Mouse (Mus musculus) intestine, embryonic 16.5 days (tissue): ENCODE data around the gene Pard3b. TPM values are rescaled to one million over a fixed set of nuclear protein-coding genes. Genes with fewer than 3 reads are reported as not detected.
A peak's percentile ranks its signal among the peaks of the same experiment; 100 is the strongest.

ENCODE experiments used
- ATAC-seq: fragments of 200-750 bp; cut with Nextera tagmentation; 2 replicates; pipeline ENCODE4 v1.8.0; 2017; ENCODE audit warnings: moderate TSS enrichment, moderate library complexity
- H3K27ac ChIP-seq: fragments of 300-500 bp; sonication (generic); 2 replicates; pipeline ENCODE4 v1.5.1; 2014; ENCODE audit warnings: mild to moderate bottlenecking, low read length
- H3K27me3 ChIP-seq: fragments of 300-500 bp; sonication (generic); replicated peaks from 2 replicates; pipeline ENCODE4 v1.6.1; 2014; ENCODE audit warnings: low read length, control low read depth, mixed read lengths; ENCODE audit not compliant: control insufficient read depth, insufficient read depth
- H3K36me3 ChIP-seq: fragments of 300-500 bp; sonication (generic); 2 replicates; pipeline ENCODE4 v1.6.1; 2014; ENCODE audit warnings: low read length, control low read depth; ENCODE audit not compliant: control insufficient read depth, insufficient read depth
- H3K4me1 ChIP-seq: fragments of 300-500 bp; sonication (generic); 2 replicates; pipeline ENCODE4 v1.6.1; 2014; ENCODE audit warnings: low read length, control low read depth, mixed read lengths; ENCODE audit not compliant: control insufficient read depth, insufficient read depth
- H3K4me2 ChIP-seq: fragments of 300-500 bp; sonication (generic); 2 replicates; pipeline ENCODE4 v1.6.1; 2014; ENCODE audit warnings: low read depth, low read length, control low read depth
- H3K4me3 ChIP-seq: fragments of 300-500 bp; sonication (generic); 2 replicates; pipeline ENCODE4 v1.5.1; 2014; ENCODE audit warnings: mild to moderate bottlenecking, low read length
- H3K9ac ChIP-seq: fragments of 300-500 bp; sonication (generic); 2 replicates; pipeline ENCODE4 v1.6.1; 2014; ENCODE audit warnings: low read depth, low read length
- H3K9me3 ChIP-seq: fragments of 300-500 bp; sonication (generic); 2 replicates; pipeline ENCODE4 v1.6.1; 2016; ENCODE audit warnings: low read length, control low read depth; ENCODE audit not compliant: control insufficient read depth
- WGBS: fragments of 180-500 bp; shearing (Covaris S2); extraction: QIAGEN DNeasy Blood & Tissue Kit; methylation state at CpG from one replicate; pipeline ENCODE4 v1.1.7; 2014; 5-methylcytosine and 5-hydroxymethylcytosine counted together
- polyA plus RNA-seq: library from polyadenylated mRNA; unstranded; fragments of >200 nt; fragmentation: Nextera tagmentation; extraction: Ambion mirVana; gene quantifications from 2 replicates; pipeline ENCODE4 v1.2.1, GENCODE M21; 2015

Pard3b gene
- polyA plus RNA-seq, 1 experiment from 2014 or later = 22.3 TPM

DNA sequence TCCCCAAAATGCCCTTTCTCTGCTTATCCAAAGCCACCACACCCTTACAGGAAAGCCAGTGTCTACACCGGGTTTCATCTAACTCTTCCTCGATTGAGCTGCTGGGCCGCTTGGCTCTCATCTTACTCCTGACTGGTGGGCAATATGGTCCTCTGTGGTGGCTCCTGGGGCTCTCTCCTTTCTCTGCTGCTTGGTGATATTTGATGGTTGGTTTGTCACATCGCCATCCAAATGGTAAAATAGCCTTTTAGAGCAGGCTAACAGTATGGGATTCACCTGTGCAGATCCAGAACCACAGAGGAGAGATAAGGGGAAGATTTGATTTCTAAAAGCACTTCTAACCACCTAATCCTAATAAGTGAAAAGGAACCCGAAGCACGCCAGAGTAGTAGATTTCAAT lies 986.2 kb downstream of the Pard3b start:
- no peak overlapping the region for H3K4me3 ChIP-seq
- H3K9ac ChIP-seq = no peak overlapping the region
- 88% methylated on average over 6 of the region's 6 CpGs for WGBS
- no peaks in the 10 kb centered on the region for H3K4me1 ChIP-seq
- no peaks in the 10 kb centered on the region for H3K27me3 ChIP-seq
- H3K4me2 ChIP-seq = no peak overlapping the region
- H3K9me3 ChIP-seq = no peaks in the 10 kb centered on the region
- no peak overlapping the region for H3K27ac ChIP-seq
- no peaks in the 10 kb centered on the region for H3K36me3 ChIP-seq
- no peak for ATAC-seq

DNA sequence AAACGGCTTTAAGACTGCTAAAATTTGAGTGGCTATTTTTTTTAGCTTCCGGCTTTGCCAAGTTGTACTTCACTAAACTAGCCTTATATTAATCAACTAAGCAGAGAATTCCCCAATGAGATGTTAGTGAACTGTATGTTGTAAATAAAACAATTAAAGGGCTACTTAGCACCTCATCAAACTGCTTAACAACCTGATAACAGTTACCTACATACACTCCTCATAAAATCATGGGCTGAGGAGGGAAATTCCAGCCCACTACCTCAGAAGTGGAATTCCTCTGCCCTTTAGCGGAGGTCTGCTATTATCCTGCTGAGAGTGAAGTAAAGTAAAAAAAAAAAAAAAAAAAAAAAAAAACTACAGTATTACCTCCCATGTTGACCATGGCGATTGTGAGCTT lies 986.7 kb downstream of the Pard3b start:
- Histone ChIP-seq H3K9ac (no peak overlapping the region), H3K27me3 (no peaks in the 10 kb centered on the region), H3K4me2 (no peak overlapping the region), H3K36me3 (no peaks in the 10 kb centered on the region), H3K9me3 (no peaks in the 10 kb centered on the region), H3K4me3 (no peak overlapping the region), H3K4me1 (0 out of 2 replicates have a peak, but pooled peaks cover 1% of the 10 kb centered on the region), H3K27ac (no peak overlapping the region)
- ATAC-seq = no peak
- 77% methylated on average over 4 of the region's 4 CpGs for WGBS

DNA sequence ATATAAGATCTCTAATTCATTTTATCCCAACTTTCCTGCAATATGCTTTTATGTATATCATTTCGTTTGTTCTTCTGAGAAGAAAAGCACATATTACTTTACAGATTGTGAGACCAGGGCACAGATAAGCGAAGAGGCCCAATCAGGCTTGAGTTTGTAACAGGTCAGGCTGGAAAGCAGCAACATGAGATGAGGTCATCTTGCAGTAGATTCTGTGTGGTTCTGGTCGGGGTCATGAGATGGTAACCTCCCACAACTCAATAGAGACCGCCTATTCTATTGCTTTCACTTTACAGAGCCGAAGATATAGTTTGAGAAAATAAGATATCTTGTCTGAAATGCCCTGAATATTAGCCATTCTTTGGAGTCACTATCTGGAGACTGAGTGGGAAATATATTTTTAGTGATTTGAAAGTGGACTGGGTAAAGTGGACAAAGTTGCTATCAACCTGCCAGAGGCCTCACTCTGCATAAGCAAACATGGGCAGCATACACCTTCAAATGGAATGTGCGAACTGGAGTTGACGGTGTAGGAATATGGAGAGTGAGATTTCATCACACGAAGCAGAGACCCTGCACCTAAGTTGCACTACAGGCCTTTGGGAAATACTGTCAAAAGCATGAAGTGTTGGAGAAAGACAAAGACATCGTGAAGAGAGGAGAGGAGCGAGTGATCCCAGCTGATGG lies 987.3 kb downstream of the Pard3b start:
- H3K27ac ChIP-seq = no peak overlapping the region
- H3K4me3 ChIP-seq = no peak overlapping the region
- no peak overlapping the region for H3K4me2 ChIP-seq
- no peak overlapping the region for H3K9ac ChIP-seq
- no peaks in the 10 kb centered on the region for H3K9me3 ChIP-seq
- no peaks in the 10 kb centered on the region for H3K27me3 ChIP-seq
- ATAC-seq = peak; percentile 55; the same call in 1 of the 2 replicates
- H3K36me3 ChIP-seq = no peaks in the 10 kb centered on the region
- H3K4me1 ChIP-seq = 0 out of 2 replicates have a peak, but pooled peaks cover 2% of the 10 kb centered on the region
- 66% methylated on average over 10 of the region's 10 CpGs for WGBS

DNA sequence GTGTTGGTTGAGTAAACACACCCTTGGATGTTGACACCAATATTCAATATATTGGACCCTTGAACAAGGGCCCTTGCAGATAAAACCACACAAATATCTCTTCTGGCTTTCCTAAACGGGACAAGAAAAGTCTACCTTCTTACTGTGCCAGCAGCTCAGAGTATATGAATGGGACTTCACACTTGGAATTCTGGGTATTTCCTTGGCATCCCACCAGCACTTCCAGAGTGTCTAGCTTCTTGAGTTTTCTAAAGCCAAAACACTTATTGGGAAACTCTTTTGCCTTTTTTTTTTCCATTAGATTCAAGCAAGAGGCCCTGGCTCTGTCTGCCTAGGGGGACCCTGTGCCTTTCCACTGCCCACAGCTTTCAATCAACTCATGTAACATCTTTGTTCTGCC lies 991.3 kb downstream of the Pard3b start:
- 0 out of 2 replicates have a peak, but pooled peaks cover 2% of the 10 kb centered on the region for H3K4me1 ChIP-seq
- no peak for ATAC-seq
- H3K4me2 ChIP-seq = no peak overlapping the region
- no peak overlapping the region for H3K9ac ChIP-seq
- H3K9me3 ChIP-seq = no peaks in the 10 kb centered on the region
- WGBS = 54% methylated on average over 1 of the region's 1 CpGs
- H3K36me3 ChIP-seq = no peaks in the 10 kb centered on the region
- H3K27me3 ChIP-seq = no peaks in the 10 kb centered on the region
- H3K4me3 ChIP-seq = no peak overlapping the region
- no peak overlapping the region for H3K27ac ChIP-seq

DNA sequence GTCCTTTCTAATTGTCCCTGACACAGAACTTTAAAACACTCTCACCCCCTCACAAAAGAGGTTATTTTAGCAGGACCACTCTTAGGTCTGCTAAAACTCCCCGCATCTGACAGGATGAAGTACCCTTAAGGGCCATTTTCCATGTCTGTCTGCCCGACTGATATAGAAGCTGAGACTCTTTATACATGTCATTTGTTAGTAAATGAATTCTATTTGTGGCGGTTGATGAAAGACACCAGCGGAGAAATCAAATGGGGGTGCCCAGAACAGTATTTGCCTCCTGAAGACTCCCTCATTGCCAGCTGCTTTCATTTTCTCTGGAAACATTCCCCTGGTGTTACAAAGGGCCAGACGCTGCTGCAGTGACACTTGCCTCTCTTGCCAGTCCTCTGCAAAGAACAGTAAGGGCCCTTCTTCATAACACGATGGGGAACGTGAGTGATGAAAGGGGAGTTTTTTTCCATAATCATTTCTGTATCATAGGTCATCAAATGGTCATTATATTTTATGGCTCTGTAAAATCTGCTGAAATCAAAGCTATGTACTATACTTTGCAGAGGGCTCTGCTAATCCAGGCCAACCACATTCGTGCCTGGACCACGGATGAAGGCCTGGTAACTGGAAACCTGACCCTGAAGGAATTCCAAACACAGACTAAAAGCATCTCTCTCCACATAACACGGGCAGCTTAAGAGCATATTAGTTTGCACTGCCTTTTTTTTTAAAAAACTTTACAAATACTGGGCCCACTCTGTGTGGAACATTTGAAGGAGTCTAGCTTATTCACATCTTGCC lies 993.1 kb downstream of the Pard3b start:
- Histone ChIP-seq H3K4me2 (no peak overlapping the region), H3K27me3 (no peaks in the 10 kb centered on the region), H3K9ac (no peak overlapping the region), H3K4me1 (peaks cover 6% of the 10 kb centered on the region; the same call in 1 of the 2 replicates), H3K9me3 (no peaks in the 10 kb centered on the region), H3K27ac (no peak overlapping the region), H3K4me3 (no peak overlapping the region), H3K36me3 (no peaks in the 10 kb centered on the region)
- ATAC-seq = no peak
- WGBS = 56% methylated on average over 10 of the region's 10 CpGs

DNA sequence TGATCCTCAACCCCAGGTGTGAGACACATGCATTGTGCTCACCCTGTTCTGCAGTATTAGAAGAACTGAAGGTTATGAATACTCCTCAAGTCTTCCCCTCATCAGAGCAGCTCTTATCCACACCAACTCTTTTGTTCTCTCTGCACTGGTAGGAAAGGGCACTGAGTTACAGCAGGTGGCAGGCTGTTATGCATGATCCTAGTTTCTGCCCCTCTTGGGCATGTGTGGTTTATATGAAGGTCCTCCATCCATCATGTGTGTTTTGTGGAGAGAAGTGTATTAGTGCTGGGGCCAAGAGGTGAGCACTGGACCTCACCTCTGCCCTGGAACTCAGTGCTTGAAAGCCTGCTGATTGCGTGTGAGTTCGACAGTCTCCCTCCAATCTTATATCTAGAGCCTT lies 994.3 kb downstream of the Pard3b start:
- H3K4me3 ChIP-seq = no peak overlapping the region
- 76% methylated on average over 2 of the region's 2 CpGs for WGBS
- H3K4me1 ChIP-seq = peaks cover 13% of the 10 kb centered on the region; the same call in 1 of the 2 replicates
- ATAC-seq = no peak
- H3K4me2 ChIP-seq = no peak overlapping the region
- H3K36me3 ChIP-seq = no peaks in the 10 kb centered on the region
- no peaks in the 10 kb centered on the region for H3K9me3 ChIP-seq
- no peak overlapping the region for H3K27ac ChIP-seq
- no peak overlapping the region for H3K9ac ChIP-seq
- no peaks in the 10 kb centered on the region for H3K27me3 ChIP-seq

DNA sequence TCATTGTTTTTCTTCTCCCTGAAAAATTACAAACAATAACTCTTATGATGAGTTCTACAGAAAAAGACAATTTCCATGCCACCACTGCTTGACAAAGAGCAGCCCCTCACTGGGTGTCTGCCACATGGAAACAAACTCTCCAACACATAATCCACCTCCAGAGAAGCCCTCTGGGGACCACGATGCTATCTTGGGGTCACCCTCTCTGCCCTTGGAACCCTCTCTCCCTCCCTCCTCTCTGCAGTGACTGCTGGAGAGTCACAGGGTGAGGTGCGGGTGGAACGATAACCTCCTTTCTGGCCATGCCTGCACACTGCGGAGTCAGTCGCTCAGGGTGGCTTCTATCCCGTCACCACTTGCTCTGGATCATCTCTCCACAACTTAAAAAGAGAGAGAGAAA lies 996.6 kb downstream of the Pard3b start:
- WGBS = 47% methylated on average over 6 of the region's 6 CpGs
- Histone ChIP-seq H3K27ac (0 out of 2 replicates have a peak overlapping the region, but pooled peaks have one; percentile 20), H3K27me3 (no peaks in the 10 kb centered on the region), H3K36me3 (no peaks in the 10 kb centered on the region), H3K9ac (no peak overlapping the region), H3K9me3 (no peaks in the 10 kb centered on the region), H3K4me1 (peaks cover 13% of the 10 kb centered on the region; the same call in 1 of the 2 replicates), H3K4me2 (no peak overlapping the region), H3K4me3 (no peak overlapping the region)
- no peak for ATAC-seq

DNA sequence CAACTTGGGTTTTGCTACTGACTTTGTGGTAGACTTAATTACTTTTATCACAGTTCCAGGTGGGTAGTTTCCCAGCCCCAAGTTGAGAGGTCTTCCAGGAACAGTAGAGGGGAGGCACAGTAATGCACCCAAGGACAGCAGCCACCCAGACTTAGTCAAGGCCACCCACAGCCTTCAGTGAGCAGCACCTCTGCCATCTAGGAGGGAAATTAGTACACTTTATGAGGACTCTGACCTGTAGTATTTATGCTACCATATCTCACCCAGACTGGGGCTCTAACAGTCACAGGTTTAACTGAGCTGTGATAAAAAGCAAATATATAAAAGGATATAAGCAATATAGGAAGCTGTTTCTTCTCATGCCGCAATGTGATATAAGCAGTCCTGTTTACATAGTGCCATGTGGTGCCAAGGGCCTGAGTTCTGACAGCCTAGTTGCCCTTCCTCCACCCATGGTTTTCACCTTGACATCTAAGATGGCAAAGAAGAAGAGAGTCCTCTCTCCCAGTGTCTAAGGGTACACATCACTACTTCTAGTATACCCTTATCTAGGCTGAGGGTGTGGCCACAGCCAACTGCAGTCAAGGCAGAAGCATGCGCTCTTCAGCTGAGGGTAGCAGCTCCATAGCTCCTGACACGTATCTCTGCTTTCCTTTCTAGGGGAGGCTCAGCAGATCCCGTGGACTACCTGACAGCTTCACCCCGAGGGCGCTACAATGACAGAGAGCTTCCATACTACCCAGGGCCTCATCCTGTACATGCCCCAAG lies 998.5 kb downstream of the Pard3b start:
- Histone ChIP-seq H3K36me3 (no peaks in the 10 kb centered on the region), H3K27me3 (no peaks in the 10 kb centered on the region), H3K9ac (no peak overlapping the region), H3K9me3 (no peaks in the 10 kb centered on the region), H3K4me3 (no peak overlapping the region), H3K4me1 (peaks cover 10% of the 10 kb centered on the region; the same call in 1 of the 2 replicates), H3K4me2 (no peak overlapping the region), H3K27ac (peak overlapping the region; percentile 39; the same call in 1 of the 2 replicates)
- WGBS = 73% methylated on average over 6 of the region's 6 CpGs
- ATAC-seq = peak; percentile 93

DNA sequence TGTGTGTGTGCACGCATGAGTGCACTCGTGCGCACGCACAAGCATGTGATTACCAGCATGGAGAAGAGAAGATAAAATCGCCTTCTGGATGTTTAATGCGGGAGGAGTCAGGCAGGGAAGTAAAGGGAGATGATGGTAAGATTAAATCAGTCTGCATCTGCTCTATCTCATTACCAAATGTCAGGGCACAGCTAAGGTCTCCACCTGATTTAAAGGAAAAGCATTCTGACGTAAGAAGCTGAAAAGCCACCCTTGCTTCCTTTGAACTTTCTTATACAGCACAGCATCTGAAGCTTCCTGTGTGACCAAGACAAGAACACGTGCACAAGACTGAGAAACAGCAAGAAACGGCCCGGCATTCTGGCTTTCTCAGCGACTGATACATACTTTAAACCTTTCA lies 1000.4 kb downstream of the Pard3b start:
- H3K27me3 ChIP-seq = no peaks in the 10 kb centered on the region
- 88% methylated on average over 11 of the region's 11 CpGs for WGBS
- H3K4me3 ChIP-seq = no peak overlapping the region
- H3K9ac ChIP-seq = no peak overlapping the region
- ATAC-seq = no peak
- no peaks in the 10 kb centered on the region for H3K36me3 ChIP-seq
- H3K27ac ChIP-seq = no peak overlapping the region
- no peak overlapping the region for H3K4me2 ChIP-seq
- H3K9me3 ChIP-seq = no peaks in the 10 kb centered on the region
- peaks cover 10% of the 10 kb centered on the region; the same call in 1 of the 2 replicates for H3K4me1 ChIP-seq
